Mouse (Mus musculus): ENCODE measurements around the gene Btd.
A peak's percentile ranks its signal among the peaks of the same experiment; 100 is the strongest.

Btd gene

GRCm38 (mm10) chr14:31647991-31648390, 7.2 kb downstream of the Btd start:
- no peak for DNase-seq

DNA sequence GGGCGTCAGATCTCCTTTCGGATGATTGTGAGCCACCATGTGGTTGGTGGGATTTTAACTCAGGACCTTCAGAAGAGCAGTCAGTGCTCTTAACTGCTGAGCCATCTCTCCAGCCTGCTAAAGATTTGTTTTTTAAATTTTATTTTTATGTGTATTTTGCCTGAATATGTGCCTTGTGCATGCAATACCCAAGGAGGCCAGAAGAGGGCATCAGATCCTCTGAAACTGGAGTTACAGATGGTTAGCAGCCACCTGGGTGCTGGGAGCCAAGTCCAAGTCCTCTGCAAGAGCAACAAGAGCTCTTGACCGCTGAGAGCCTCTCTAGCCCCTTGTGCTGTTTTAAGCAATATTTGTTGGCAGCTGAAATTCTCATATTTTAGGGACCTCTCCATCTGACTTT, 9.5 kb downstream of the Btd start:
- DNase-seq: no peak

GRCm38 (mm10) chr14:31651206-31651605, 10.4 kb downstream of the Btd start:
- no peak for DNase-seq

DNA sequence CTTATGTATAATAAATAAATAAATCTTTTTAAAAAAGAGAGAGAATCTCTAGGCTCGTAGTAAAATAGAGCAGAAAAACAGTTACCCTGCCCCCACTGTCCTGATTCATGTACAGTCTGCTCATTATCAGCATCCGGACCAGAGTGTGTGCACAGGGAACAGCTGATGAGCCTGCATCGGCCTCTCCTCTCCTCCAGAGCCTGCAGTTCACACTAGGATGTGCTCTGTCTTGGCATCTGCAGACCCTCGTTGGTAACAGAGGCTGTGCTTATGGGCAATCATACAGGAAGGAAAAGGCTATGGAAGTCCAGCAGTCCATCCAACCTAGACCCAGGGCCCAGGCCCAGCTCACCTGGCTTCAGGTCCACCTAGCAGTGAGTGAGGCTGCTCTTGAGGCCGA, 11.3 kb downstream of the Btd start:
- DNase-seq: no peak

GRCm38 (mm10) chr14:31652624-31653023, 11.8 kb downstream of the Btd start:
- DNase-seq: no peak

DNA sequence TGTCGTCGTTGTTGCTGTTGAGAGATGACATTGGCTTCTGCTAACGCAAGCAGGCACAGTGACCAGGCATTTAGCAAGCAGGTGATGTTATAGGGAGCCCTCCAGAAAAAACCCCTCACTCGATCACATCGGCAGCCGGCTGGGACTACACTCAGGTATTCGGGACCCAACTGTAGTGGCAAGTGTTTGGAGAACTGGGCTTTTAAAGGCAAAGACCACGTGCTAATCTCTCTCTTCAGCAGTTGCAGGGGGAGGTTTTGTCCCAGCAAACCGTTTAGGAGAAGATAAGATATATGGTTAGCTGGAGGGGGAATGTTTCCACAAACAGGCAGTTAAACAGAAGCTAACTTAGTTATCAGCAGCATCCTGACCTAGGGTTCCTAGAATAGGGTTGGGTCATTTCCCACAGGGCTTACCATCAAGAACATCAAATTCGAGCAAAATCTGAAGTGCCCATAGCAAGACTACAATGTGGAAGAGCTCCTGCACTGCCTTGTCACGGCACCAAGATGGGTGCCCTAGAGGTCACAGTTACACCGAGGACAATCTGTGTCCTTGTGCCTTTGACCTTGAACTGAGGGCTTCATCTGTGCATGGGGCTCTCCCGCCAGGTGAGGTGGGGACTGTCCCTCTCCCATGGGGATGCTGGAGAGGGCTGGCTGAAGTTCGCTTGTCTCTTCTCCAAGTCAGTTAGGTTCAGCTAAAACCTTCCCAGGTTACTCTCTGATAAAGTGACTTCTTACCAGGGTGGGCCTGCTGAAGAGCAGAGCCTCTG, 12.5 kb downstream of the Btd start:
- DNase-seq: no peak

- no peak for DNase-seq
These were observed 14.0 kb downstream of the Btd start for GRCm38 (mm10) chr14:31654816-31655215.

DNA sequence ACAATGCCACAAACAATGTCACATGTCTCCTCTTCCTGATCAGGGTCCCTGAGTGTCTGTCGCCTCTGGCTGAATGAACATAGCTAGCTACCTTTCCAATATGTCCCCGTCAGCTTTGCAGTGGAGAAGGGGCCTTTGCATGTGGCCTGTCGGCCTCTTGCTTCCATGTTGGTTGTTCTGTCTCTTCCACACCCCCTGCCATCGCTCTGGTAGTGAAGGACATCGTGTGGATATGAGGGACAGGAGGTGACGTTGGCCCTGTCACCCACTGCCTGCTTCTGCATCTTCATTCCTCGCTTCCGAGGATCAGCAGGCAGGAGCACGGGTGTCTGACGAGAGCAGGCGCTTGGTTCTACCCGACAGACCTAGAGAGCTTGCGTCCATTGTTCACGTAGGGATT, 14.6 kb downstream of the Btd start:
- no peak for DNase-seq

- no peak for DNase-seq
These were observed 15.6 kb downstream of the Btd start for GRCm38 (mm10) chr14:31656386-31656785.

GRCm38 (mm10) chr14:31656857-31657645, 16.2 kb downstream of the Btd start:
- peak; percentile 72 to 83 for DNase-seq

- DNase-seq: no peak
These were observed 17.4 kb downstream of the Btd start for GRCm38 (mm10) chr14:31658126-31658680.

GRCm38 (mm10) chr14:31659501-31660181, 18.8 kb downstream of the Btd start:
- DNase-seq: no peak

DNA sequence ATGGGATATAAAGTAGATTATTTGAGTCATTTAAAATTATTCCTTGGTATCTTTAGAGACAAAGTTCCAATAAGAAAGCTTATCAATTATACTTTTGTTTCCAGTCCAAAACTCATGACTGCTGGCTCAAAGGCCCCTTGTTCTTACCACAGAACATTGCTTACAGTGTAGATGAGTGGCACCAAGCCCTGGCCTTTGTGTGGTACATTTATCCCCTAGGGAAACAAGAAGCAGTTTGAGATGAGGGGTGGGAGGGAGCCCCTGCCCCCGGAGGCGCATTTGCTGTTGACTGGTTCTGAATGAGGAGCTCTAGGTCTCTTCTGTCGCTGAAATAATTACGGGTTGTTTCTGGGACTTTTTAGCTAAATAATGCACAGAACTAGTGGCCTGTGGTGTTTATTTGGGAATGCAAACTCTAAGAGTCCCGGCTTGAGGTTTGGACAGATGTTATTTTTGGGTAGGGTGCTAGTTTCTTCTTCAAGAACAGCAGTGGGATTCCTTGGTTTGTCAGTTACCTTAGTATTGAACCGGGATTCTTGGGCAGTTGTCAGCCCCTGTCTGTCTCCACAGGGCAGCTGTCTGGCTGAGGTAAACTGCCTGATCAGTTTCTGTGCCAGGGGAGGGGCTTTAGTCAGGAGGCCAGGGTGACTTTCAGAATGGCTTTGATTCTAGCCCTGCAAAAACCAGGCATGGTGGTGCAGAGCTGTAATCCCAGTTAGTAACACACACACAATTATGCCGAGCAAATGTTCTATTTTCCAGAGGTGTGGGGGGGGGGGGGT, 19.7 kb downstream of the Btd start:
- DNase-seq: no peak

DNA sequence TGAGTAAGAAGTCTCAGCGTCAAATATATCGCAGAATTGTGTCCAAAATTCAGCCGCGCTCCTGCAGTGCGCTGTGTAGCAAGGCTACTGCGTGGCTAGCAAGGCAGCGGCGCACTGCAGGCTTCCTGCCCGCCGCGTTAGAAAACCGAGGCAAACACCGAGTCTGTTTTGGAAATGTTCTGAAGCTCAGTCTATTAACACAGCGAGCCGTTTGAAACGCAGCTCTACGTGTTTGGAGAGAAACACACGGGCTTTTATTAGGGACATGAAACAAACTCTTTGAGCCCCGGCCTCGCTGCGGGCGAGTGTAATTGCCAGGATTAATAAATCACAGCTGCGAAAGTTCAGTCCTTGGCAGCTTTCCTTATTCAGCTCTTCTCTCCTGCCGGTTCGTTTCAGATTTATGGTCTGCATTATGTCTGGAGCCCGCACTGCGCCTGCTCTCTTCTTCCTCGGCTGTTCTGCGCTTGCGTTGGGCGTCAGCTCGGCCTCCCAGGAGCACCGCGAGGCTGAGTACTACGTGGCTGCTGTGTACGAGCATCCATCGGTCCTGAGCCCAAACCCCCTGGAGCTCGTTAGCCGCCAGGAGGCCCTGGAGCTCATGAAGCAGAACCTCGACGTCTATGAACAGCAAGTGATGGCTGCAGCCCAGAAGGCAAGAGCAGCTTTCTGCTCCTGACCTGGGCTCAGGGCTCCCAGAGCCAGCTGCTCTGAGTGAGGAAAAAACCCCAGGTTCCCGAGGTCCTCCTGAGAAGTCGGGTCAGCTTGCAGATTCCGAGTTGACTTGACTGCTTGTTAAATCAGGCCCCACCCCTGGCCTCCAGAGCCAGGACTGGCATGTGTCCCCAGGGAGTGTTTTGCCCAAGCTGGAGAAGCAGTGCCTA, 21.1 kb downstream of the Btd start:
- peak; percentile 88 to 90 for DNase-seq

- DNase-seq: peak in 1 of 2 experiments; percentile 41
These were observed 21.9 kb downstream of the Btd start for GRCm38 (mm10) chr14:31662555-31663211.

DNA sequence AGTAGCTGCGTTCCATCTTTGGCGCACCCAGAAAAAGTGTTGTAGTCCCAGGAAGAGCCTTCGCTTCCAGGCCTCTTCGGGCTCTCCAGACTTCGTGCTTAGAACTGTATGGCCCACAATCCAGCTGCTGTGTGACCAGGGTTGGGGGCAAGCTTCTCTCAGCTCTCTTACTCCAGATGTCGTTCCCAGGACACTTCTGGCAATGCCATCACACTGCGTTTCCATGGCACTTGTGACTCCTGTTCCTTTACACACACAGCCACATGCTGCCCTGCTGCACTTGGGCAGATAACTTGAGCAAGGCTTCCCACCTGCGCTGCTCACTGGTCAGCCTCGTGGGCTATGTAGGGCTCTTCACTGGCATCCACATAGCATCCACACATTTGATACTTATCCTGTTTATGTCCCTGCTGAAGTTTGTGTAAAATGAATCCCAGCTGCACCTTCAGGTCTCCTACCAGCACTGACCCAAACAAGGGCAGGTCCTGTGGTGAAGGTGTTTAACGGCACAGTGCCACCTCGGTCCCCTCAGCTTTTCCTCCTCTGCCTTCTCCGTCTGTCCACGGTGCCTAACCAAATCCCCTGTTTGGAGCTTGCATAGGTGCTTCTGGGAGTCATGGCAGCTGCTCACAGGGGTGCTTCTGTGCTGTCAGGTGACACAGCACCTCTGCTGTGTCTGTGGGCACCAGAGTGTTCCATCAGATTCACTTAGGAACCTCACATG, 22.7 kb downstream of the Btd start:
- no peak for DNase-seq

- no peak for DNase-seq
These were observed 23.5 kb downstream of the Btd start for GRCm38 (mm10) chr14:31664100-31664902.

DNA sequence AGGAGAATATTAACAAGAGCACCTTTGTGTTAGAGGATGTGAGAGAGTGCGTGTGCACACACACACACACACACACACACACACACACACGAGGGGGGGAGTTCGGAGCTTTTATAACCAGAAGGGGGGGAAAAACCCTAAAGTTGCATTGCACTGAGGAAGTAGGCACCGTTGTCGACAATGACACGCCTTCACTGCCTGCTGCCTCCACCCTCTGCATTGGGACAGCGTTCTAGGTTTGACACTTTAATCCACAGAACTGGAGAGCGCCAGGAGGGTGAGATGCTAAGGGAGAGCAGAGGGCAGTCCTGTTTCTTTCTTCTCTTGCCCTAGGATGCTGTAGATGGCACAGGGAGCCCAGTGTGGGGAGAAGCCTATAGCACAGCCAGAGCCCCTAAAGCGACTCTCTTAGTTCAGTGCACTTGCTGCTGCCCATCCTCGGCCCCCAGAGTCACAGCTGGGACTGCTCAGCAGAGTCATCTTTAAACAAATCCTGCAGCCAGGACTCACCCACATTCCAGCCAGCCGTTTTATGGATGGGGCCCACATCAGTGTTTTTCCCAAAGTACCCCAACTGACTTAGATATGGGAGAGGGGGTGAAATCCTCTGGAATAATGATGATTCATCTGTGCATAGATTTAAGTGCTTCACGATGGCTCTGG, 24.2 kb downstream of the Btd start:
- DNase-seq: no peak

DNA sequence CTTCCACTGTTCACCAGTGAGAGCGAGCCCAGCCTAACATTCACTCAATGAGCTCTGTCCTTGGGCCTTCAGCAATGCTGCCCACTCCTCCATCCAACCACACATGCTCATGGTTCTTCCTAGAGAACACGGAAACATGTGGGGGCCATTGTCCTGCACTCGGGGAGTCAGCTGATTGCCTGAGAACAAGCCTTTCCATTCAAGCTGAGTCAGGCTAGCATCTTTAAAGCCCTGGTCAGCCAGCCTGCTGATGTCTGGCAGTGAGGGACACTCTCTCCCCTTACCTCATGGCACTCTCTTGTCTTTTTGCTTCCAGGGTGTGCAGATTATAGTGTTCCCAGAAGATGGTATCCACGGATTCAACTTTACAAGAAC, 24.7 kb downstream of the Btd start:
- DNase-seq: no peak
